Mouse (Mus musculus) B cell, adult 67 days (primary cell): ENCODE measurements around the gene Ets1. TPM values are rescaled to one million over a fixed set of nuclear protein-coding genes. Genes with fewer than 3 reads are reported as not detected.

Experiments
- total RNA-seq, 2 experiments: library from RNA; stranded (reverse); gene quantifications; 4 replicates each; pipeline ENCODE4 v1.2.4; 2023

The Ets1 gene
- total RNA-seq: 100 to 1,000 TPM; 739 to 757 TPM

DNA sequence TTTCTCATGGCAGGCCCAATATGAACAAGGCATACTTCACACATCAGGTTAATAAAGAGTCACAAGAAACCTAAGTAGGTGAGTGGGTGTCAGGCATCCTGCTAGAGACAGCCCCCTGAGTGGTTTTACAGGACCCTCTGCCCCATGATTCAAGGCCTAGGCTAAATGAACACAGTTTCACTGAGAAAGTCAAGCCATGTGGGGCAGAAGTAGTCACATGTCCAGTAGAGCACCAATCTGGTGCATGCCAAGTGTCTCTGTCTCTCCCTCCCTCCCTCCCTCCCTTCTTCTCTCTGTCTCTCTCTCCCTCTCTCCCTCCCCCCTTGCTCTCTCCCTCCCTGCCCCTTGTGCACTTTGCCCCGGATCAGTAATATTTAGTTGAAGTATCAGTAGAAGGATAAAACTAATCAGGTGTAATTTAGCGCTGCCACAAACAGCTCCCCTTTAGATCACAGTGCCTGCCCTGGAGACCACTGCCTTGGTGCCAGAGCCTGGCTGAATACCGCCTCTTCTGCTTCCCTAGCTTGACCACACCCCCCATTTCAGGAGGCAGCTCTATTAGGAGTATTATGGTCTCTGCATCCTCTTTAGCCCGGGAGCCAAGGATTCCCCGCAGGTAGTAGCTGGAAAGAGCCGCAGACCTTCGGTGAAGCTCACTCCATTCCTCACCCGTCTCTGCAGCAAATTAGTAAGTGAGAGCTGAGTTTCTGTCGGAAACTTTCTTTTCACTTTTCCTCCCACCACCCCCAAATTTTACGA lies at the start of gene Ets1:
Gene Ets1, plus strand, starts transcription at position 595 of the 759 bp plus-strand sequence.

Other genes with a start within 250 kb of the Ets1 start
- gene Fli1, start 93.4 kb upstream of the Ets1 start, total RNA-seq: 100 to 1,000 TPM; 210 to 242 TPM